Mouse (Mus musculus): Measurements from ENCODE around the gene Mapre1. TPM values are rescaled to one million over a fixed set of nuclear protein-coding genes. Genes with fewer than 3 reads are reported as not detected.
"Not testable (repeated sequence)": the region's sequence is repeated elsewhere in the genome, so short reads cannot be mapped to it uniquely, and the experiment has no call there.

The Mapre1 gene
- polyA plus RNA-seq, 1 experiment = 14.6 TPM

DNA sequence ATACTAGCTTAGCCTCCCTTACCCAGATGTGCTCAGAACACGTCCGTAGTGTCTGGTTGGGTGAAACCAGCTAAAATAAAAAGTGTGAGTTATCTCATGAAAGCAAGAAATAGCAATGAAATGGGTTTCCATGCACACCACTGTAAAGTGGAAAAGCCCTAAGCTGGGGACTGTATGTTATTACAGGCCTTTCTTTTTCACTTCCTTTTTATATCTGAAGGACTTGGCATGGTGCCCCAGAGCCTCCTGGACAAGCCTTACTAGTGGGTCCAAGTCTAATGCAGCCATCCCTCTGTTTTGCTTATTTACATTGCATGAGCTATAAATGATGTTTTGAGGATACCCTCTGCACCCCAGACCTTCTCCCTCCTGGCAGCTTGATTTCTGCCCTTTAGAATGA lies 43.6 kb downstream of the Mapre1 start:
- WGBS = 81% methylated on average over 2 of the region's 2 CpGs
- Histone ChIP-seq H3K27me3 (ENCODE audit: control insufficient read depth, insufficient read depth, low read length) (no peaks in the 10 kb centered on the region), H3K36me3 (ENCODE audit: control insufficient read depth, insufficient read depth, low read length) (no peaks in the 10 kb centered on the region), H3K4me3 (ENCODE audit: control insufficient read depth, insufficient read depth, low read length) (no peak overlapping the region), H3K4me1 (replicated peaks; ENCODE audit: control insufficient read depth, insufficient read depth, low read length) (peaks cover 14% of the 10 kb centered on the region), H3K27ac (ENCODE audit: control insufficient read depth, insufficient read depth, low read length) (no peak overlapping the region)
- TF ChIP-seq POLR2A (IDR thresholded peaks at IDR 0.05; ENCODE audit: control insufficient read depth, extremely low read depth, insufficient read depth, low read length, poor library complexity) = no peak
- no peak for TF ChIP-seq CTCF (IDR thresholded peaks at IDR 0.05; ENCODE audit: borderline replicate concordance, control insufficient read depth, extremely low read depth, insufficient read depth, low read length, poor library complexity)
- no peak for DNase-seq

DNA sequence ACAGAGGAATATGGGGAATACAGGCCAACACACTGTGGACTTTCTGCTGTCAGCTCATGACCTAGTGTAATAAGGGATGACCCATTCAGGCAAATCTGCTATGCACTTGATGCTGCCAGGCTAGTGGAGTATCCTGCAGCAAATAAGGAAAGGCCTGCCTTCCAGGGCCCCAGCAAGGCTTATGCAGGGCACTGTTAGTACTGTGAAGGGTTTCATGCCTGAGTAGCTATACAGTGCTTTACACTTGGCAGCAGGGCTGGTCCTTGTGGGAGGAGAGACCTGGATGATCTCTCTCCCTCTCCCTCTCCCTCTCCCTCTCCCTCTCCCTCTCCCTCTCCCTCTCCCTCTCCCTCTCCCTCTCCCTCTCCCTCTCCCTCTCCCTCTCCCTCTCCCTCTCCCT lies 52.3 kb downstream of the Mapre1 start:
- Histone ChIP-seq H3K27me3 (ENCODE audit: control insufficient read depth, insufficient read depth, low read length) (no peaks in the 10 kb centered on the region), H3K27ac (ENCODE audit: control insufficient read depth, insufficient read depth, low read length) (no peak overlapping the region), H3K4me1 (replicated peaks; ENCODE audit: control insufficient read depth, insufficient read depth, low read length) (no peaks in the 10 kb centered on the region), H3K36me3 (ENCODE audit: control insufficient read depth, insufficient read depth, low read length) (no peaks in the 10 kb centered on the region), H3K4me3 (ENCODE audit: control insufficient read depth, insufficient read depth, low read length) (no peak overlapping the region)
- DNase-seq = no peak
- TF ChIP-seq CTCF (IDR thresholded peaks at IDR 0.05; ENCODE audit: borderline replicate concordance, control insufficient read depth, extremely low read depth, insufficient read depth, low read length, poor library complexity) (no peak), POLR2A (IDR thresholded peaks at IDR 0.05; ENCODE audit: control insufficient read depth, extremely low read depth, insufficient read depth, low read length, poor library complexity) (no peak)

DNA sequence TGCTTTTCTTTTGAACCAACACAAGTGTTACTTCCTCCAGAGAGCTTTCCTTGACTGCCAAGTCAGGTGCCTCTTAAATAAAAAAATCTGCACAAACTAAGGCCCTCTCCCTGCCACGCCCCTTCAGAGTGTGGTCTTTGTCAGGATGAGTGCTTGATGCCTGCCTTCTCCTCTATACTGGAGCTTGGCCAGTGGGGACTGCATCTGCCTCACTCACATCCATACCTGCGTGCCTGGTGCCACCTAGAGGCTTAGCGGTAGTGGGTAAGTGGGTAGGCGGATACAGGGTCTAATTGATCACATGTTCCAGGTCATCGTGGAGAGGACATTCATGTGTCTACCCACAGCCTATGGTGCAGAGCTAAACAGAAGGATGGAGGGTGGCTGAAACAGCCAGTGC lies 54.0 kb downstream of the Mapre1 start:
- Histone ChIP-seq H3K4me1 (replicated peaks; ENCODE audit: control insufficient read depth, insufficient read depth, low read length) (no peaks in the 10 kb centered on the region), H3K27me3 (ENCODE audit: control insufficient read depth, insufficient read depth, low read length) (no peaks in the 10 kb centered on the region), H3K27ac (ENCODE audit: control insufficient read depth, insufficient read depth, low read length) (no peak overlapping the region), H3K4me3 (ENCODE audit: control insufficient read depth, insufficient read depth, low read length) (no peak overlapping the region), H3K36me3 (ENCODE audit: control insufficient read depth, insufficient read depth, low read length) (no peaks in the 10 kb centered on the region)
- TF ChIP-seq POLR2A (IDR thresholded peaks at IDR 0.05; ENCODE audit: control insufficient read depth, extremely low read depth, insufficient read depth, low read length, poor library complexity) (no peak), CTCF (IDR thresholded peaks at IDR 0.05; ENCODE audit: borderline replicate concordance, control insufficient read depth, extremely low read depth, insufficient read depth, low read length, poor library complexity) (0 out of 2 replicates have a peak, but pooled peaks have one; percentile 44)
- DNase-seq = peak; percentile 65
- 83% methylated on average over 5 of the region's 5 CpGs for WGBS

DNA sequence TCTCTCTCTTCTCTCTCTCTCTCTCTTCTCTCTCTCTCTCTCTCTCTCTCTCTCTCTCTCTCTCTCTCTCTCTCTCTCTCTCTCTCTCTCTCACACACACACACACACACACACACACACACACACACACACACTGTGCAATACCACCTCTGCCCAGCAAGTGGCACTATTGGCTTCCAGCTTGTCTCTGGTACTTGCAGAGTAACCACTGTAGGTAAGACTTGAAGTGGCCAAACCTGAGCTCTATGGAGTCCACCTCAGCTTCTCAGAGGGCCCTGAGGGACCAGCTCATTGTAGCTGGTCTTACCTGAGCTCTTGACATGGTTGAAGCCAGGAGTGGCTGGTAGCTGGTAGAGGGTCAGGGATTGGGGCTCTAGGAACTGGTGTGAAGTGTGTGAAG lies 66.4 kb downstream of the Mapre1 start:
- H3K4me3 ChIP-seq (ENCODE audit: control insufficient read depth, insufficient read depth, low read length); H3K27ac ChIP-seq (ENCODE audit: control insufficient read depth, insufficient read depth, low read length); H3K4me1 ChIP-seq (replicated peaks; ENCODE audit: control insufficient read depth, insufficient read depth, low read length); H3K27me3 ChIP-seq (ENCODE audit: control insufficient read depth, insufficient read depth, low read length); H3K36me3 ChIP-seq (ENCODE audit: control insufficient read depth, insufficient read depth, low read length): not testable (repeated sequence)
- DNase-seq = peak; percentile 48

DNA sequence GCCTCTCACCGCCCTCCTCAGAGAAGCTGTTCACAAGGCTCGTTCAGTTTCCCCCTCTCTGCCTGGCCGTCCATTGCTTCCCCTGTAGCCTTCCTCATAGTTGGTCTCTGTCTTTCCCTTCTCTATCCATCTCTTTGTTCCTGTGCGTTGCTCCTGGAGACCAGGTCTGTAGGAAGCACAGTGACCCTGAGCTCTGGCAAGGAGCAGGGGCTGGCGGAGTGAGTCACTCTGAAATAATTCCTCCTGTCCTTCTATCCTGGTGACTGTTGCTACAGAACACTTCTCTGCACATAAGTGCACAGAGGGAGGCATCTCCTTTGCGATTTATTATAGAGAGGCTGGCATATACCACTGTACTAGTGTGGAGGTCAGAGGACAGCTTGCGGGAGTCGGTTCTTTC lies 67.1 kb downstream of the Mapre1 start:
- H3K27ac ChIP-seq (ENCODE audit: control insufficient read depth, insufficient read depth, low read length) = no peak overlapping the region
- 93% methylated on average over 8 of the region's 8 CpGs for WGBS
- no peaks in the 10 kb centered on the region for H3K4me1 ChIP-seq (replicated peaks; ENCODE audit: control insufficient read depth, insufficient read depth, low read length)
- H3K27me3 ChIP-seq (ENCODE audit: control insufficient read depth, insufficient read depth, low read length) = no peaks in the 10 kb centered on the region
- no peak overlapping the region for H3K4me3 ChIP-seq (ENCODE audit: control insufficient read depth, insufficient read depth, low read length)
- TF ChIP-seq CTCF (IDR thresholded peaks at IDR 0.05; ENCODE audit: borderline replicate concordance, control insufficient read depth, extremely low read depth, insufficient read depth, low read length, poor library complexity) = no peak
- TF ChIP-seq POLR2A (IDR thresholded peaks at IDR 0.05; ENCODE audit: control insufficient read depth, extremely low read depth, insufficient read depth, low read length, poor library complexity) = no peak
- no peaks in the 10 kb centered on the region for H3K36me3 ChIP-seq (ENCODE audit: control insufficient read depth, insufficient read depth, low read length)
- DNase-seq = no peak

- H3K4me3 ChIP-seq (ENCODE audit: control insufficient read depth, insufficient read depth, low read length) = no peak overlapping the region
- 90% methylated on average over 6 of the region's 6 CpGs for WGBS
- H3K4me1 ChIP-seq (replicated peaks; ENCODE audit: control insufficient read depth, insufficient read depth, low read length) = no peaks in the 10 kb centered on the region
- DNase-seq = no peak
- TF ChIP-seq POLR2A (IDR thresholded peaks at IDR 0.05; ENCODE audit: control insufficient read depth, extremely low read depth, insufficient read depth, low read length, poor library complexity) (no peak), CTCF (IDR thresholded peaks at IDR 0.05; ENCODE audit: borderline replicate concordance, control insufficient read depth, extremely low read depth, insufficient read depth, low read length, poor library complexity) (no peak)
- no peaks in the 10 kb centered on the region for H3K27me3 ChIP-seq (ENCODE audit: control insufficient read depth, insufficient read depth, low read length)
- H3K36me3 ChIP-seq (ENCODE audit: control insufficient read depth, insufficient read depth, low read length) = no peaks in the 10 kb centered on the region
- no peak overlapping the region for H3K27ac ChIP-seq (ENCODE audit: control insufficient read depth, insufficient read depth, low read length)
Observed at GRCm38 (mm10) chr2:153808841-153809240, 67.8 kb downstream of the Mapre1 start.

DNA sequence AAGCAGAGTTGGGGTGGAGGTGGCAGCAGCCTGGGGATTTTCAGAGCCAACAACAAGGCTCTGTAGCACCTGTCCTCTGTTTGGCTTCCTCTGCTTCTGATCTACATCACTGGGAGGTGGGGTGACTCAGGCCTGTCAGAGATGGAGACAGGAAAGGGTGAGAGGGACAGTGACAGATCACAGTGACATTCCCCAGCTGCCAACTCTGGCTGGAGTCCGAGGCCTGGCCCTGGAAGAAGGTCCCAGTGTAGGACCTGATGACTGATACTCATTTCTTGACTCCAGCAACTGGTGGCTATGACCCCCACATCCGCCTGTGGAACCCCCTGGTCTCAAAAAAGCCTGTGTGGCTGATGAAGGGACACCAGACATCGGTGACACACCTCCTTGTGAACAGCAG lies 68.8 kb downstream of the Mapre1 start:
- no peak overlapping the region for H3K4me3 ChIP-seq (ENCODE audit: control insufficient read depth, insufficient read depth, low read length)
- no peak overlapping the region for H3K27ac ChIP-seq (ENCODE audit: control insufficient read depth, insufficient read depth, low read length)
- 87% methylated on average over 3 of the region's 3 CpGs for WGBS
- no peaks in the 10 kb centered on the region for H3K36me3 ChIP-seq (ENCODE audit: control insufficient read depth, insufficient read depth, low read length)
- DNase-seq = no peak
- no peaks in the 10 kb centered on the region for H3K4me1 ChIP-seq (replicated peaks; ENCODE audit: control insufficient read depth, insufficient read depth, low read length)
- no peaks in the 10 kb centered on the region for H3K27me3 ChIP-seq (ENCODE audit: control insufficient read depth, insufficient read depth, low read length)
- TF ChIP-seq CTCF (IDR thresholded peaks at IDR 0.05; ENCODE audit: borderline replicate concordance, control insufficient read depth, extremely low read depth, insufficient read depth, low read length, poor library complexity) = no peak
- no peak for TF ChIP-seq POLR2A (IDR thresholded peaks at IDR 0.05; ENCODE audit: control insufficient read depth, extremely low read depth, insufficient read depth, low read length, poor library complexity)
